Mouse (Mus musculus) kidney, adult 2 months (tissue): Measurements from ENCODE around the gene Slc18a3. TPM values are rescaled to one million over a fixed set of nuclear protein-coding genes. Genes with fewer than 3 reads are reported as not detected.

ENCODE experiments used
- DNase-seq: peaks from one replicate; pipeline ENCODE4 v3.0.0; 2021
- H3K27ac ChIP-seq: fragments of 200-500 bp; 2 replicates; pipeline ENCODE4 v1.5.1; 2012; ENCODE audit warnings: low read depth, low read length, control low read depth, inconsistent platforms; ENCODE audit not compliant: insufficient read depth
- H3K27me3 ChIP-seq: fragments of 200-500 bp; replicated peaks from 2 replicates; pipeline ENCODE4 v1.6.1; 2012; ENCODE audit warnings: mild to moderate bottlenecking, moderate library complexity, low read length, inconsistent platforms; ENCODE audit not compliant: control insufficient read depth, insufficient read depth
- H3K36me3 ChIP-seq: fragments of 200-500 bp; 2 replicates; pipeline ENCODE4 v1.6.1; 2012; ENCODE audit warnings: mild to moderate bottlenecking, moderate library complexity, low read length, inconsistent platforms; ENCODE audit not compliant: control insufficient read depth, insufficient read depth
- H3K4me1 ChIP-seq: fragments of 200-500 bp; 2 replicates; pipeline ENCODE4 v1.6.1; 2011; ENCODE audit warnings: low read length; ENCODE audit not compliant: control insufficient read depth, insufficient read depth
- H3K4me3 ChIP-seq: fragments of 200-500 bp; 2 replicates; pipeline ENCODE4 v1.5.1; 2011; ENCODE audit warnings: mild to moderate bottlenecking, low read depth, low read length, control low read depth; ENCODE audit not compliant: insufficient read depth
- CTCF ChIP-seq: fragments of 200-500 bp; conservative IDR thresholded peaks from 2 replicates; pipeline ENCODE4 v1.5.1; 2011; ENCODE audit warnings: low read depth, mild to moderate bottlenecking, control low read depth, low read length, moderate library complexity, mixed read lengths; ENCODE audit not compliant: insufficient read depth, insufficient read length
- POLR2A ChIP-seq: fragments of 200-500 bp; IDR thresholded peaks from one replicate; pipeline ENCODE4 v1.6.1; 2011; ENCODE audit warnings: low read depth, low read length, control low read depth
- WGBS: fragments of 180-500 bp; shearing (Covaris S2); methylation state at CpG from one replicate; pipeline ENCODE4 v1.1.7; 2018; 5-methylcytosine and 5-hydroxymethylcytosine counted together
- polyA plus RNA-seq: library from polyadenylated mRNA; depleted of rRNA; stranded (reverse); fragments of >200 nt; gene quantifications from 2 replicates; pipeline ENCODE4 v1.2.3, GENCODE M21; 2012; rRNA removed

Slc18a3 gene
- polyA plus RNA-seq, 1 experiment = not detected

GRCm38 (mm10) chr14:32446989-32447388 lies 17.7 kb downstream of the Slc18a3 start:
- H3K4me3 ChIP-seq = no peak overlapping the region
- 71% methylated on average over 6 of the region's 6 CpGs for WGBS
- no peak for DNase-seq

GRCm38 (mm10) chr14:32443446-32443845 lies 21.2 kb downstream of the Slc18a3 start:
- DNase-seq = no peak
- Histone ChIP-seq H3K27me3 (no peaks in the 10 kb centered on the region), H3K36me3 (no peaks in the 10 kb centered on the region), H3K4me3 (no peak overlapping the region), H3K4me1 (no peaks in the 10 kb centered on the region), H3K27ac (no peak overlapping the region)
- TF ChIP-seq POLR2A = no peak
- TF ChIP-seq CTCF = no peak
- WGBS = 38% methylated on average over 8 of the region's 8 CpGs

More at GRCm38 (mm10) chr14:32446989-32447388, 17.7 kb downstream of the Slc18a3 start:
- Histone ChIP-seq H3K27me3 (no peaks in the 10 kb centered on the region), H3K36me3 (no peaks in the 10 kb centered on the region), H3K4me1 (no peaks in the 10 kb centered on the region), H3K27ac (no peak overlapping the region)
- TF ChIP-seq POLR2A (no peak), CTCF (no peak)

GRCm38 (mm10) chr14:32439744-32440143 lies 24.9 kb downstream of the Slc18a3 start:
- H3K4me3 ChIP-seq = no peak overlapping the region
- 26% methylated on average over 3 of the region's 3 CpGs for WGBS
- H3K36me3 ChIP-seq = no peaks in the 10 kb centered on the region
- no peaks in the 10 kb centered on the region for H3K27me3 ChIP-seq
- DNase-seq = no peak
- TF ChIP-seq CTCF = no peak
- TF ChIP-seq POLR2A = no peak
- no peak overlapping the region for H3K27ac ChIP-seq
- no peaks in the 10 kb centered on the region for H3K4me1 ChIP-seq

GRCm38 (mm10) chr14:32439316-32439715 lies 25.3 kb downstream of the Slc18a3 start:
- no peaks in the 10 kb centered on the region for H3K27me3 ChIP-seq
- no peak overlapping the region for H3K27ac ChIP-seq
- no peaks in the 10 kb centered on the region for H3K36me3 ChIP-seq
- TF ChIP-seq CTCF (no peak), POLR2A (no peak)
- H3K4me1 ChIP-seq = no peaks in the 10 kb centered on the region
- no peak overlapping the region for H3K4me3 ChIP-seq
- no peak for DNase-seq
- 69% methylated on average over 5 of the region's 5 CpGs for WGBS

GRCm38 (mm10) chr14:32437352-32437793 lies 27.3 kb downstream of the Slc18a3 start:
- no peaks in the 10 kb centered on the region for H3K4me1 ChIP-seq
- no peaks in the 10 kb centered on the region for H3K27me3 ChIP-seq
- no peak for DNase-seq
- no peak overlapping the region for H3K4me3 ChIP-seq
- H3K27ac ChIP-seq = no peak overlapping the region
- no peaks in the 10 kb centered on the region for H3K36me3 ChIP-seq
- WGBS = 44% methylated on average over 5 of the region's 5 CpGs
- TF ChIP-seq CTCF = no peak; the same call in 1 of the 2 replicates
- no peak for TF ChIP-seq POLR2A

GRCm38 (mm10) chr14:32429030-32429602 lies 35.5 kb downstream of the Slc18a3 start:
- Histone ChIP-seq H3K4me3 (no peak overlapping the region), H3K27me3 (no peaks in the 10 kb centered on the region), H3K4me1 (no peaks in the 10 kb centered on the region), H3K27ac (no peak overlapping the region), H3K36me3 (no peaks in the 10 kb centered on the region)
- no peak for DNase-seq
- TF ChIP-seq POLR2A (no peak), CTCF (no peak)
- WGBS = 22% methylated on average over 8 of the region's 8 CpGs

- Histone ChIP-seq H3K27me3 (no peaks in the 10 kb centered on the region), H3K4me3 (no peak overlapping the region), H3K4me1 (no peaks in the 10 kb centered on the region), H3K36me3 (no peaks in the 10 kb centered on the region), H3K27ac (no peak overlapping the region)
- 91% methylated on average over 7 of the region's 7 CpGs for WGBS
- no peak for DNase-seq
- TF ChIP-seq CTCF (no peak), POLR2A (no peak)
These were observed 40.7 kb downstream of the Slc18a3 start for GRCm38 (mm10) chr14:32423946-32424345.

GRCm38 (mm10) chr14:32418747-32419146 lies 45.9 kb downstream of the Slc18a3 start:
- H3K4me3 ChIP-seq = no peak overlapping the region
- 38% methylated on average over 11 of the region's 11 CpGs for WGBS

More at GRCm38 (mm10) chr14:32418747-32419146, 45.9 kb downstream of the Slc18a3 start:
- Histone ChIP-seq H3K27ac (no peak overlapping the region), H3K27me3 (no peaks in the 10 kb centered on the region), H3K4me1 (no peaks in the 10 kb centered on the region), H3K36me3 (no peaks in the 10 kb centered on the region)
- TF ChIP-seq CTCF (no peak), POLR2A (no peak)
- no peak for DNase-seq

Other genes with a start within 250 kb of the Slc18a3 start
- 10.8 and 11.6 TPM in 2 replicates for gene Ogdhl, start 142.8 kb downstream of the Slc18a3 start, polyA plus RNA-seq
- not detected in 2 replicates for gene 1700024G13Rik, start 76.5 kb downstream of the Slc18a3 start, polyA plus RNA-seq
- gene Chat, start 1.1 kb upstream of the Slc18a3 start, polyA plus RNA-seq = not detected in 2 replicates
- 3.4 and 4.0 TPM in 2 replicates for gene Ercc6, start 48.7 kb upstream of the Slc18a3 start, polyA plus RNA-seq
- not detected in 2 replicates for gene Prrxl1, start 134.6 kb upstream of the Slc18a3 start, polyA plus RNA-seq
- gene 3425401B19Rik, start 220.4 kb upstream of the Slc18a3 start, polyA plus RNA-seq = 0.86 TPM in 1 of 2 replicates, not detected in the other